Mouse (Mus musculus): ENCODE data around the gene Sema3b. TPM values are rescaled to one million over a fixed set of nuclear protein-coding genes. Genes with fewer than 3 reads are reported as not detected.
"Not testable (repeated sequence)": the region's sequence is repeated elsewhere in the genome, so short reads cannot be mapped to it uniquely, and the experiment has no call there.

Gene Sema3b
- total RNA-seq, 4 experiments from 2014 or later, result 5.0 to 7.7 (median 6.2) TPM

GRCm38 (mm10) chr9:107568331-107569261 lies 40.4 kb downstream of the Sema3b start:
- DNase-seq, result peak; percentile 82

DNA sequence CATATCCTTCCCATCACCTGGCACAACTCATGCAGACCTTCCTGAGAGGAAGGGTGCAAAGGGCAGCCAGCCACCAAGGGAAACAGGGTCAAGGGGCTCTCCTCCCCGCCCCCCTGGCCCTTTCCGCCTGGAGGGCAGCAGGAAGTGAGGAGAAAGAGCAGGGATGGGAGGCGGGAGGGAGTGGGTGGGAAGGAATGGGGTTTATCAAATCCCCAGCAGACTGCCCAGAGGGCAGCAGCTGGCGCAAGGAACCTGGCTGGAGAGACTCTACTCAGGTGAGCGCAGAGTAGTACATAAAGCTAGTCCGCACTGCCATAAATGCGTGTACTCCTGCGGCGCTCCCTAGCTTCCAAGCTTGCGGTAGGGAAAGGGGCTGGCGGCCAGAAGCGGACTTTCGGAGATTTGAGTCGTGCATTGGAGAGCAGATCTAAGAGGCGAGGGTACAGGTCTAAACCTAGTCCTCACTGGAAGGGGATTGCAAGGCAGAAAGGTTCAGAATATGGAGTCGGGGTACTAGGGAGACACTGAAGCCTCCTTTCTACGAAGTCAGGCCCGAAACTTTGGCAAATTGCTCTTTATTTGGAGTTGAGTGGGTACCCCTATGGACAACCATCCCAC lies 41.2 kb downstream of the Sema3b start, which contains the start of gene Hyal2:
Hyal2 (plus strand) TSS at position 244 of the 618 bp plus-strand sequence.
- DNase-seq, result no peak

- DNase-seq, result no peak
Measured at GRCm38 (mm10) chr9:107566855-107567254, 42.2 kb downstream of the Sema3b start.

DNA sequence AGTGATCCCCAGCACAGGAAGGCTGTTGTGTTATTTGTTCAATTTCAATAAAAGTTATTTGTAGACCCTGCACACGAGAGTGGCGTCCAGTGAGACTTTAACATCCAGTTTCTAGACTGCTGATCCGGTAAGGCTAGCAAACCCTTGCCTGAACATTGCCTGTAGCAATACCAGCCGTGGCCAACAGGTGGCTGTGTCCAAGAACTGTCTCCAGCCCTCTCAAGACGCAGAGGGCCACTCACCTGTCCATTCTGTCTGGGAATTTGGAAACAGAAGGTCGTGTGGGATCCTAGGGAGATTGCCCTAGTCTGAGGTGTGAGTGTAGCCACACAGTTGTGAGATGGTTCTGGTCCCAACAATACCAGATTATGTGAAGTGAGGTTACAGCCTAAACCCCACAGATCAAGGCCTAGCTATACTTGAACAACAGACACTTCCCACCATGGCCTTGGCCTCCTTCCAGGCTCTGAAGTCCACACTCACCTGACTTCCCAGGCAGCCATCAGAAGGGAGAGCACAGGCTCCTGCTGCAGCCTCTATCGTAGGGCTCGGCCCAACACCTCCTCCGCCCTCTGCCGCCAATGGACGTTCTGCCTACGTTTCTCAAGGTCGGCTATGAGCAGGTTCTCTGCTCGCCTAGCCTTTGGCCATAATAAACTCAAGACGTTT lies 42.9 kb downstream of the Sema3b start:
- no peak for DNase-seq

DNA sequence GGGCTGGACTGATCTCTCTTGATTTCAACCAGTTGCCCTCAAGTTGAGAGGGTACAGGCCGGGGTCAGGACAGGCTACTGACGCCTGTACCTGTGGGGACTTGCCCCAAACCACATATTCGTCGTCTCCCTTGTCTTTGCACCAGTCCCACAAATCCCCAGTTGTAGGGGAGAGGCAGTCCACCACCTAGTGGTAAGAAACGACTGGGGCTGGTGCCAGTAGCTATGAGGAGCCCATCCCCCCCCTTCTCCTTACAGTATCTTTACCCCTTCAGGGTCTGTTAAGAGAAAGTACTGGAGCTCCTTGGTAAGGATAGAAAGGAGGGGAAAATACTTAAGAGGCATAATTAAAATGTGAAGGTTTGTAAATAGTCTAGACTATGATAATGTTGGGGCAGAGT lies 43.5 kb downstream of the Sema3b start:
- DNase-seq, result not testable (repeated sequence)

DNA sequence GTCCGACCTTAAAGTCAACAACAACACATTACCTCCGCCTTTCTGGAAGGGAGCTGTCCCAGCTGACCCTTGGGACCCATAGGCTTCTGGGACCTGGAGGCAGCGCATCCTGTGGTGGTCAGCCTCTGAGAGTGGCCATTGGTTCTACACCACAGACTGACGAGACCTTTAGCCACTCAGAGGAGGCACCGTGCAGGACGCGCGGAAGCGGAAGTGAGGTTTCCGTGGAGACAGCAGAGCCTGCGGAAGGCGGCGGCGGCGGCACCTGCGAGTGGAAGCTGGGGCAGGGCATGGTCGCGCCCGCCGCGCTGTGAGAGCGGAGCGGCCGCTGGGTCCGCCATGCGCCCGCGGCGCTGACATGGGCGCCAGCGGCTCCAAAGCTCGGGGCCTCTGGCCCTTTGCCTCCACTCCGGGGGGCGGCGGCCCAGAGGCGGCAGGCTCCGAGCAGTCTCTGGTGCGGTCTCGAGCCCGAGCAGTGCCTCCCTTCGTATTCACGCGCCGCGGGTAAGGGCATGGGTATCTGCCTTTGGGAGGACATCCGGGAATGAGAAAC lies 45.9 kb downstream of the Sema3b start, which contains the start of gene Tusc2:
Tusc2 (plus strand) TSS at position 227 of the 553 bp plus-strand sequence.
- DNase-seq, result peak; percentile 95

- no peak for DNase-seq
Measured at GRCm38 (mm10) chr9:107556346-107556745, 52.7 kb downstream of the Sema3b start.

DNA sequence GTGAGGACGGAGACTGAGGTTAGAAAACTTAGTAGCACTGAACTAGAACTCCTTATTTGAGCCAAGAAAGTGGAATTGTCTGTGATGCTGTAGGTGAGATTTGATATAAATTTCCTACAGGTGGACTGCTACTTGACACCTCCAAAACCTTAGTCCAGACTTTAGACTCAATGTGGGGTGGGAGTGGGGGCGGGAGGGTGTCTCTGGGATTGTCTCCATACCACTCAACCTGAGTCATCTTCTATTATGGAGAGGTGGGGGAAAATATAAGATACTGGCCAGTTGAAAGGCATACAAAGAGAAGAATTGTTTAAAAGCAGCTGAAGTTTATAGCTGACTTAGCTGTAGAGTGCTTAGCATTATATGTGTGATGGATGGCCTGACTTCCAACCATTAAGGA lies 53.3 kb downstream of the Sema3b start:
- no peak for DNase-seq

- DNase-seq, result no peak
Measured at GRCm38 (mm10) chr9:107555031-107555457, 54.0 kb downstream of the Sema3b start.

- DNase-seq, result peak; percentile 94
Measured at GRCm38 (mm10) chr9:107554319-107554825, 54.7 kb downstream of the Sema3b start.

- no peak for DNase-seq
Measured at GRCm38 (mm10) chr9:107553541-107554318, 55.3 kb downstream of the Sema3b start.

GRCm38 (mm10) chr9:107552690-107553393 lies 56.2 kb downstream of the Sema3b start:
- DNase-seq, result no peak

DNA sequence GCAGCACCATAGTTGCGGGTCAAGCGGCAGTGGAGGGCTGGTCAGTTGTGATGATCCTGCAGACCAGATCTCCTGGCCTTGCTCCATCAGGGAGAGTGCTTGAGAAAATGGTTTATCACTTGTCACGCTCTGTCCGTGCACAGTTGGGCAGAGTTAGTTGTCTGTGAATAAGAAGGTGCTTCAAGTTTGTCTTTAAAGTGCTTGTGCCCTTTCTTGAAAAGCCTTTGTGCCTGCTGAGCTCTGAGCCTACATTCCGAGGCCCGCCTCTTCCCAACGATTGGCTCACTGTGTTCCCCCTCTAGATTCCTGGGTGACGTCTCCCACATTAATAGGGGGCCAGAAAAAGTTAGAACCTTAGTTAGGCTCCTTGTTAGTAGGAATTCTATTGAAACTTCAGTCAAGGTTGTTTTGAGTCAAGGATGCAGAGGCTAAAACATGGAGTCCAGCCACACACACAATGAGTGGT lies 57.1 kb downstream of the Sema3b start:
- no peak for DNase-seq

- peak; percentile 26 for DNase-seq
Measured at GRCm38 (mm10) chr9:107551117-107551889, 57.7 kb downstream of the Sema3b start, which contains the start of gene Rassf1. Gene Rassf1, plus strand, starts transcription at chr9:107551555.

- peak; percentile 28 for DNase-seq
Measured at GRCm38 (mm10) chr9:107550491-107551116, 58.4 kb downstream of the Sema3b start.

DNA sequence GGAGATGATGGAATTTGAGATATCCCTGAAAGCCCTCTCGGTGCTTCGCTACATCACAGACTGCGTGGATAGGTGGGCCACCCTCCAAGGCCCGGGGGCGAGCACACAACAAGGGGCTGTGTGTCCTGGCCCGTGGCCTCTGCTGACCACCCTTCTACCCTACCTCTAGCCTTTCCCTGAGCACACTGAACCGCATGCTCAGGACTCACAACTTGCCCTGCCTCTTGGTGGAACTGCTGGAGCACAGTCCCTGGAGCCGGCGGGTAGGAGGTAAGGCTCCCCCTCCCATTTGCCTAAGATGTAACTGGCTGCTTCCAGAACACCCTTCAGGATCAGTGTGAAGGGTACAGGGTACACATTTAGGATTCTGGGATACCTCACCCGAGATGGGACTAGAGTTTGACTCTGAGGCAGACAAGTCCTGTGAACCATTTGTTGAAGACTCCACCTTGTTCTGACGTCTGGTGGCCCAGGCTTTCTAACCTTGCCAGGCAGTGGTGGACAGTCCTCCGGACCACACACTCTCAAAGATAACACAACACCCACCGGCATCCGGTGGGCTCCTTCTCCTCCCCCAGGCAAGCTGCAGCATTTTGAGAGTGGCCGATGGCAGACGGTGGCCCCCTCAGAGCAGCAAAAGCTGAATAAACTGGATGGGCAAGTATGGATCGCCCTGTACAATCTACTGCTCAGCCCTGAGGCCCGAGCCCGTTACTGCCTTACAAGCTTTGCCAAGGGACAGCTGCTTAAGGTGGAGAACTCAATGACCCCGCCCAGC lies 59.5 kb downstream of the Sema3b start:
- DNase-seq, result peak; percentile 13

DNA sequence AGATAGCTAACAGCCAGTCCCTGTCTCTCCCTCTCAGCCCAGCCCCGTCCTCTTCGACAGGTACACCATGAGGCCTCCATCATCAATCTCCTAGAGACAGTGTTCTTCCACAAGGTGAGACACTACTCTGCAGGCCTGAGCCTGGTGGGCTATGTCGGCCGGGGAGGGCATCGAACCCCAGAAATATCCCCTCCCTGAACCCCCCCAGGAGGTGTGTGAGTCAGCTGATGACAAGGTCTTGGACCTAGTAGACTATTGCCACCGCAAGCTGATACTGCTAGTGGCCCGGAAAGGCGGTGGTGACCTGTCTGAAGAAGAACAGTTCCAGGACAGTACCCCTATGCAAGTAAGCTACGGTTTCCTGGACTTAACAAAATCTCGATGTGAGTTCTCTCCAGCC lies 60.2 kb downstream of the Sema3b start:
- no peak for DNase-seq

- DNase-seq, result no peak
Measured at GRCm38 (mm10) chr9:107547957-107548356, 61.1 kb downstream of the Sema3b start.

Measured in adrenal gland, adult 8-10 months (tissue).